Mouse (Mus musculus): ENCODE results near the gene Cdkn2c. TPM values are rescaled to one million over a fixed set of nuclear protein-coding genes. Genes with fewer than 3 reads are reported as not detected.

Cdkn2c gene
- polyA plus RNA-seq, 1 experiment from 2014 or later, result 14.9 TPM

GRCm38 (mm10) chr4:109667518-109667917, 529 bp upstream of the Cdkn2c start:
- Histone ChIP-seq H3K4me1 (replicated peaks) (peaks cover 23% of the 10 kb centered on the region), H3K4me3 (replicated peaks) (peak overlapping the region; percentile 98), H3K4me2 (peak overlapping the region; percentile 92), H3K36me3 (replicated peaks) (no peaks in the 10 kb centered on the region), H3K9me3 (replicated peaks) (no peaks in the 10 kb centered on the region), H3K27ac (replicated peaks) (peak overlapping the region; percentile 98), H3K27me3 (peaks cover 9% of the 10 kb centered on the region), H3K9ac (peak overlapping the region; percentile 98)
- 39% methylated on average over 2 of the region's 2 CpGs for WGBS (ENCODE audit: insufficient replicate concordance)
- ATAC-seq (ENCODE audit: insufficient read depth), result no peak

GRCm38 (mm10) chr4:109665982-109666460, 968 bp downstream of the Cdkn2c start:
- under 1% methylated on average over 49 of the region's 49 CpGs for WGBS (ENCODE audit: insufficient replicate concordance)
- H3K9ac ChIP-seq, result peak overlapping the region; percentile 98
- peak overlapping the region; percentile 98 for H3K27ac ChIP-seq (replicated peaks)
- H3K9me3 ChIP-seq (replicated peaks), result no peaks in the 10 kb centered on the region
- peaks cover 16% of the 10 kb centered on the region for H3K4me1 ChIP-seq (replicated peaks)
- H3K36me3 ChIP-seq (replicated peaks), result peaks cover 6% of the 10 kb centered on the region
- peak overlapping the region; percentile 98 for H3K4me3 ChIP-seq (replicated peaks)
- H3K4me2 ChIP-seq, result peak overlapping the region; percentile 92
- peaks cover 22% of the 10 kb centered on the region for H3K27me3 ChIP-seq
- peak; percentile 34 for ATAC-seq (ENCODE audit: insufficient read depth)

- peak overlapping the region; percentile 98 for H3K4me3 ChIP-seq (replicated peaks)
- H3K4me1 ChIP-seq (replicated peaks), result peaks cover 16% of the 10 kb centered on the region
- H3K9me3 ChIP-seq (replicated peaks), result no peaks in the 10 kb centered on the region
- H3K9ac ChIP-seq, result peak overlapping the region; percentile 98
- peak; percentile 35 for ATAC-seq (ENCODE audit: insufficient read depth)
- H3K27ac ChIP-seq (replicated peaks), result peak overlapping the region; percentile 98
- H3K27me3 ChIP-seq, result peaks cover 27% of the 10 kb centered on the region
- peaks cover 7% of the 10 kb centered on the region for H3K36me3 ChIP-seq (replicated peaks)
- 1% methylated on average over 49 of the region's 49 CpGs for WGBS (ENCODE audit: insufficient replicate concordance)
- H3K4me2 ChIP-seq, result peak overlapping the region; percentile 92
Observed at GRCm38 (mm10) chr4:109665101-109665981, 1.6 kb downstream of the Cdkn2c start.

GRCm38 (mm10) chr4:109664091-109664490, 2.9 kb downstream of the Cdkn2c start:
- ATAC-seq (ENCODE audit: insufficient read depth), result no peak
- H3K4me1 ChIP-seq (replicated peaks), result peaks cover 16% of the 10 kb centered on the region
- H3K36me3 ChIP-seq (replicated peaks), result peaks cover 10% of the 10 kb centered on the region
- H3K4me2 ChIP-seq, result peak overlapping the region; percentile 92
- H3K9ac ChIP-seq, result peak overlapping the region; percentile 98
- peak overlapping the region; percentile 98 for H3K4me3 ChIP-seq (replicated peaks)
- no peaks in the 10 kb centered on the region for H3K9me3 ChIP-seq (replicated peaks)
- no peak overlapping the region for H3K27ac ChIP-seq (replicated peaks)
- H3K27me3 ChIP-seq, result peaks cover 39% of the 10 kb centered on the region
- WGBS (ENCODE audit: insufficient replicate concordance), result 13% methylated on average over 5 of the region's 5 CpGs

- Histone ChIP-seq H3K27me3 (peaks cover 57% of the 10 kb centered on the region), H3K36me3 (replicated peaks) (peaks cover 10% of the 10 kb centered on the region), H3K4me2 (no peak overlapping the region), H3K4me3 (replicated peaks) (peak overlapping the region; percentile 14; the same call in 1 of the 2 replicates), H3K27ac (replicated peaks) (no peak overlapping the region), H3K4me1 (replicated peaks) (peaks cover 19% of the 10 kb centered on the region), H3K9ac (no peak overlapping the region), H3K9me3 (replicated peaks) (no peaks in the 10 kb centered on the region)
- ATAC-seq (ENCODE audit: insufficient read depth), result no peak
- 14% methylated on average over 5 of the region's 5 CpGs for WGBS (ENCODE audit: insufficient replicate concordance)
Observed at GRCm38 (mm10) chr4:109662271-109662670, 4.7 kb downstream of the Cdkn2c start.

GRCm38 (mm10) chr4:109661183-109661582, 5.8 kb downstream of the Cdkn2c start:
- Histone ChIP-seq H3K27ac (replicated peaks) (no peak overlapping the region), H3K4me2 (no peak overlapping the region), H3K9me3 (replicated peaks) (no peaks in the 10 kb centered on the region), H3K9ac (no peak overlapping the region), H3K4me3 (replicated peaks) (no peak overlapping the region), H3K36me3 (replicated peaks) (peaks cover 10% of the 10 kb centered on the region), H3K27me3 (peaks cover 68% of the 10 kb centered on the region), H3K4me1 (replicated peaks) (peaks cover 23% of the 10 kb centered on the region)
- 17% methylated on average over 5 of the region's 5 CpGs for WGBS (ENCODE audit: insufficient replicate concordance)
- ATAC-seq (ENCODE audit: insufficient read depth), result no peak

- H3K27me3 ChIP-seq, result peaks cover 73% of the 10 kb centered on the region
- 21% methylated on average over 3 of the region's 3 CpGs for WGBS (ENCODE audit: insufficient replicate concordance)
- no peak overlapping the region for H3K9ac ChIP-seq
- H3K4me3 ChIP-seq (replicated peaks), result no peak overlapping the region
- H3K4me2 ChIP-seq, result no peak overlapping the region
- peaks cover 10% of the 10 kb centered on the region for H3K36me3 ChIP-seq (replicated peaks)
- no peak for ATAC-seq (ENCODE audit: insufficient read depth)
- H3K27ac ChIP-seq (replicated peaks), result no peak overlapping the region
- H3K4me1 ChIP-seq (replicated peaks), result peaks cover 23% of the 10 kb centered on the region
- no peaks in the 10 kb centered on the region for H3K9me3 ChIP-seq (replicated peaks)
Observed at GRCm38 (mm10) chr4:109660568-109660967, 6.4 kb downstream of the Cdkn2c start.

- H3K27ac ChIP-seq (replicated peaks), result no peak overlapping the region
- H3K9ac ChIP-seq, result no peak overlapping the region
- H3K4me3 ChIP-seq (replicated peaks), result no peak overlapping the region
- H3K4me2 ChIP-seq, result no peak overlapping the region
- H3K9me3 ChIP-seq (replicated peaks), result no peaks in the 10 kb centered on the region
- ATAC-seq (ENCODE audit: insufficient read depth), result no peak
- peaks cover 83% of the 10 kb centered on the region for H3K27me3 ChIP-seq
- peaks cover 23% of the 10 kb centered on the region for H3K4me1 ChIP-seq (replicated peaks)
- WGBS (ENCODE audit: insufficient replicate concordance), result 10% methylated on average over 2 of the region's 2 CpGs
- peaks cover 10% of the 10 kb centered on the region for H3K36me3 ChIP-seq (replicated peaks)
Observed at GRCm38 (mm10) chr4:109659571-109659970, 7.4 kb downstream of the Cdkn2c start.

GRCm38 (mm10) chr4:109658826-109659225, 8.2 kb downstream of the Cdkn2c start:
- Histone ChIP-seq H3K27me3 (peaks cover 79% of the 10 kb centered on the region), H3K27ac (replicated peaks) (no peak overlapping the region), H3K4me1 (replicated peaks) (peaks cover 17% of the 10 kb centered on the region), H3K9me3 (replicated peaks) (no peaks in the 10 kb centered on the region), H3K36me3 (replicated peaks) (peaks cover 10% of the 10 kb centered on the region), H3K9ac (no peak overlapping the region), H3K4me2 (no peak overlapping the region), H3K4me3 (replicated peaks) (no peak overlapping the region)
- 8% methylated on average over 8 of the region's 8 CpGs for WGBS (ENCODE audit: insufficient replicate concordance)
- ATAC-seq (ENCODE audit: insufficient read depth), result no peak

- ATAC-seq (ENCODE audit: insufficient read depth), result no peak
Observed at GRCm38 (mm10) chr4:109657851-109658500, 9.0 kb downstream of the Cdkn2c start.

More at GRCm38 (mm10) chr4:109657851-109658500, 9.0 kb downstream of the Cdkn2c start:
- Histone ChIP-seq H3K4me3 (replicated peaks) (peak overlapping the region; percentile 46), H3K36me3 (replicated peaks) (peaks cover 10% of the 10 kb centered on the region), H3K27ac (replicated peaks) (no peak overlapping the region), H3K27me3 (peaks cover 80% of the 10 kb centered on the region), H3K4me1 (replicated peaks) (peaks cover 15% of the 10 kb centered on the region), H3K9ac (no peak overlapping the region), H3K9me3 (replicated peaks) (no peaks in the 10 kb centered on the region), H3K4me2 (peak overlapping the region; percentile 67)
- WGBS (ENCODE audit: insufficient replicate concordance), result 3% methylated on average over 20 of the region's 20 CpGs
